Mouse (Mus musculus) heart, embryonic 14.5 days (tissue): ENCODE measurements around the gene Dok5. TPM values are rescaled to one million over a fixed set of nuclear protein-coding genes. Genes with fewer than 3 reads are reported as not detected.

Source experiments
- ATAC-seq: fragments of 200-750 bp; cut with Nextera tagmentation; 2 replicates; pipeline ENCODE4 v1.8.0; 2017; ENCODE audit warnings: low read depth, moderate TSS enrichment; ENCODE audit not compliant: insufficient number of reproducible peaks, insufficient read depth, low FRiP score
- H3K27ac ChIP-seq, 2 experiments: fragments of 200-500 bp in 1 of 2; fragments of 300-500 bp in 1 of 2; sonication (generic) in 1 of 2; replicated peaks in 1 of 2; 2 replicates each; pipeline ENCODE4 v1.5.1; 2012 to 2014; ENCODE audit warnings: low read depth in 2 of 2, low read length in 2 of 2, control low read depth in 1 of 2, mild to moderate bottlenecking in 1 of 2, mixed read lengths in 1 of 2; ENCODE audit not compliant: control insufficient read depth in 1 of 2, insufficient read depth in 1 of 2
- H3K27me3 ChIP-seq: fragments of 300-500 bp; sonication (generic); 2 replicates; pipeline ENCODE4 v1.6.1; 2014; ENCODE audit warnings: mild to moderate bottlenecking, low read length, control low read depth; ENCODE audit not compliant: control insufficient read depth, insufficient read depth
- H3K36me3 ChIP-seq: fragments of 300-500 bp; sonication (generic); 2 replicates; pipeline ENCODE4 v1.6.1; 2014; ENCODE audit warnings: mild to moderate bottlenecking, control low read depth, low read length, mixed read lengths; ENCODE audit not compliant: control insufficient read depth, insufficient read depth
- H3K4me1 ChIP-seq, 2 experiments: fragments of 200-500 bp in 1 of 2; fragments of 300-500 bp in 1 of 2; sonication (generic) in 1 of 2; 2 replicates each; pipeline ENCODE4 v1.6.1; 2012 to 2014; ENCODE audit warnings: low read length in 2 of 2, control low read depth in 1 of 2, mixed read lengths in 1 of 2; ENCODE audit not compliant: control insufficient read depth in 2 of 2, insufficient read depth in 2 of 2
- H3K4me2 ChIP-seq: fragments of 300-500 bp; sonication (generic); 2 replicates; pipeline ENCODE4 v1.6.1; 2014; ENCODE audit warnings: mild to moderate bottlenecking, low read length
- H3K4me3 ChIP-seq, 2 experiments: fragments of 200-500 bp in 1 of 2; fragments of 300-500 bp in 1 of 2; sonication (generic) in 1 of 2; 2 replicates each; pipeline ENCODE4 v1.5.1; 2012 to 2014; ENCODE audit warnings: low read length in 2 of 2, mild to moderate bottlenecking in 2 of 2, control low read depth in 1 of 2, low read depth in 1 of 2, moderate library complexity in 1 of 2; ENCODE audit not compliant: control insufficient read depth in 1 of 2, insufficient read depth in 1 of 2
- H3K9ac ChIP-seq: fragments of 300-500 bp; sonication (generic); 2 replicates; pipeline ENCODE4 v1.6.1; 2014; ENCODE audit warnings: mild to moderate bottlenecking, low read length
- H3K9me3 ChIP-seq: fragments of 300-500 bp; sonication (generic); 2 replicates; pipeline ENCODE4 v1.6.1; 2016; ENCODE audit warnings: low read length, control low read depth; ENCODE audit not compliant: control insufficient read depth
- WGBS: fragments of 180-500 bp; shearing (Covaris S2); extraction: QIAGEN DNeasy Blood & Tissue Kit; methylation state at CpG from one replicate; pipeline ENCODE4 v1.1.7; 2014; 5-methylcytosine and 5-hydroxymethylcytosine counted together
- polyA plus RNA-seq: library from polyadenylated mRNA; unstranded; fragments of >200 nt; fragmentation: Nextera tagmentation; extraction: Ambion mirVana; gene quantifications from 2 replicates; pipeline ENCODE4 v1.2.1, GENCODE M21; 2014

Dok5 gene
- polyA plus RNA-seq, 1 experiment from 2014 or later, result 4.4 TPM

DNA sequence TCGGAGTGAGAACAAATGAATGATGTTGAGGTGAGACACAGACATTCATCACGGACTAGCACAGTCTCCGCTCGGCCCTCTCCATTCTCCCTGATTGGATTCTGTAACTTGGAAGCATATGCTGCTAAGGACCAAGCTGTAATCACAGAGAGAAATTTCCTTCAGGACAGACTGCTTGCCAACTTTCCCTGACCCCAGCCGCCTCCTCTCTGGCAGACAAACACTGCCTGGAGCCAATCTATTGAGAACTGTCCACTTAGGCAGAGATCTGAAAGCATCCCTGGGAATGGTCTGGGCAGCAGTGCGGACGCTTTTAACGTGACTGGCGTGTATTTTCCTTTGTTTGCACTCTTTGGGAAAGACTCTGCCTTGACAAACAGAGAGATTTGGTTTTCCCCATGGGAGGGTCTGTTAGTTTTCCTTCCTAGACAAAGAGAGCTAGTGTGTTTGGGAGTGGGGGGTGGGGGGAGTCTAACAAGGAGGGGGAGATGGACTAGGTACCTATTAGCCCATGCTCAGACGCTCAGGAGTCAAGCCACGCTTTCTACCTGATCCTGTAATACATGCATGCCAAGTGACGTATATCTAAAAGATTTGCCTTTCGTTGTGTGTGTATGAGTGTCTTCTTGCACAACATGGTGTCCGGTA, 25.7 kb downstream of the Dok5 start:
- Histone ChIP-seq H3K4me2 (no peak overlapping the region), H3K27me3 (no peaks in the 10 kb centered on the region), H3K4me3 (no peak overlapping the region), H3K27ac (0 out of 4 replicates have a peak overlapping the region, but pooled peaks of 1 of the 2 experiments have one; percentile 14), H3K9ac (no peak overlapping the region), H3K36me3 (no peaks in the 10 kb centered on the region), H3K4me1 (peaks cover 11 to 13% of the 10 kb centered on the region in 2 experiments), H3K9me3 (no peaks in the 10 kb centered on the region)
- ATAC-seq, result no peak
- WGBS, result 64% methylated on average over 14 of the region's 14 CpGs

DNA sequence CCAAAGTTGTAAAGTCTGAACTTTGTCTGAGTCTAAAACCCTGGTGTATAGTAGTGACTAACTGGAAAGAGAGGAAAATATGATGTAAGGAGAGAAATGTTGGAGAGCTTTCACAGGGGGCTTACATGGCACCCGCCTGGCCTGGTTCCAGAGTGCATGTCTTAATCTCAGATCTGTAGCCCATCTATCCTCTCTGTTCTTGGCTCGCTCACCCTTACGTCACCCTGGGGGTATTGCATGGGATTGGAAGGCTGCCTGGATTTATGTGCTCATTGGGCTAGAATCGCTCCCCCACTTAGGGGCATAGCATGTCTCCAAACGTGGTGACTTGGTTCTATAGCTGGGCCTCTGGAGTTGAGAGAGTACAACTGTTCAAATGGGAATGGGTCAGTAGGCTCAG, 26.6 kb downstream of the Dok5 start:
- Histone ChIP-seq H3K36me3 (no peaks in the 10 kb centered on the region), H3K27ac (no peak overlapping the region), H3K4me1 (peaks cover 5 to 6% of the 10 kb centered on the region in 2 experiments; a peak in 2 of 4 replicates), H3K9me3 (no peaks in the 10 kb centered on the region), H3K4me2 (no peak overlapping the region), H3K27me3 (no peaks in the 10 kb centered on the region), H3K4me3 (no peak overlapping the region), H3K9ac (no peak overlapping the region)
- 85% methylated on average over 5 of the region's 5 CpGs for WGBS
- 0 out of 2 replicates have a peak, but pooled peaks have one; percentile 21 for ATAC-seq

DNA sequence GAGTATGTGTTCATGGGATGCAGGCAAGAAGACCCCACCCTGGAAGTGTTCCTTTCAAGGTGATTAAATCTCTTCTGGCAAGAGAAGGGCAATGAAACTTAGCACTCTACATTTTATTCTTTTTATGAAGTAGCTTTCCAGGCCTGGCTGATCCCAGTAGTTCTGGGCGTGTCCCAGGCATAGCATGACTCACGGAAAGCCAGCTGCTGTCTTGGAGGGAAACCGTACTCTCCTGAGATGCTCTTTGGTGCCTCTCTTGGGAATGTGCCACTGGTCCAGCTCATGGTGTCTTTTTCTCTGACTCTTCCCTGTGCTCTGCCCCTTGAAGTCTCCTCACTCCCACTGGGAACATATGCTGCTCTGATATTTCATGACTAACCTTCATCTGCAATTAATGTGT, 33.1 kb downstream of the Dok5 start:
- Histone ChIP-seq H3K4me1 (peaks cover 3 to 7% of the 10 kb centered on the region in 2 experiments), H3K27ac (no peak overlapping the region), H3K9me3 (no peaks in the 10 kb centered on the region), H3K36me3 (no peaks in the 10 kb centered on the region), H3K27me3 (no peaks in the 10 kb centered on the region), H3K9ac (no peak overlapping the region), H3K4me2 (no peak overlapping the region), H3K4me3 (no peak overlapping the region)
- WGBS, result 77% methylated on average over 3 of the region's 3 CpGs
- no peak for ATAC-seq

DNA sequence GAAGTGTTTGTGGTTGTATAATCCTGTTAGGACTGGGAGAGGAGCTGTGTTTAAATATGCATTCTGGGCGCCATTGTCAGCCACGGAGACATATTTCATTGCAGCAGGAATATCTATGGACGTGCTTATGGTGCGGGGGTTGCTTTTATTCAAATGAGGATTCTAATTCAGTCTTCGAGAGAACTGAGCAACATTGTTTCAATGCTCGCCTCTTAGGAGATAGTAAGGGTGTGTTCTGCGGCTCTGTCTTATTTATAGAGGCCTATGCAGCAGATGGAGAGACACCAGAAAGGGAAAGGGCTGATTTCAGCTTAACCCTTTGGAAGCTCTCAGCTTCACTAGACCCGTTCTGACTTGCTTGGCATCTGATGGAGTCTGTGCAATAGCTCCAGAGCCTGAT, 35.6 kb downstream of the Dok5 start:
- ATAC-seq, result no peak
- H3K27ac ChIP-seq, result no peak overlapping the region
- H3K9ac ChIP-seq, result no peak overlapping the region
- WGBS, result 27% methylated on average over 8 of the region's 8 CpGs
- no peaks in the 10 kb centered on the region for H3K9me3 ChIP-seq
- peak overlapping the region; percentile 27 for H3K4me2 ChIP-seq
- no peaks in the 10 kb centered on the region for H3K36me3 ChIP-seq
- H3K27me3 ChIP-seq, result no peaks in the 10 kb centered on the region
- H3K4me3 ChIP-seq, result no peak overlapping the region
- peaks cover 3 to 9% of the 10 kb centered on the region in 2 experiments; a peak in 3 of 4 replicates for H3K4me1 ChIP-seq

DNA sequence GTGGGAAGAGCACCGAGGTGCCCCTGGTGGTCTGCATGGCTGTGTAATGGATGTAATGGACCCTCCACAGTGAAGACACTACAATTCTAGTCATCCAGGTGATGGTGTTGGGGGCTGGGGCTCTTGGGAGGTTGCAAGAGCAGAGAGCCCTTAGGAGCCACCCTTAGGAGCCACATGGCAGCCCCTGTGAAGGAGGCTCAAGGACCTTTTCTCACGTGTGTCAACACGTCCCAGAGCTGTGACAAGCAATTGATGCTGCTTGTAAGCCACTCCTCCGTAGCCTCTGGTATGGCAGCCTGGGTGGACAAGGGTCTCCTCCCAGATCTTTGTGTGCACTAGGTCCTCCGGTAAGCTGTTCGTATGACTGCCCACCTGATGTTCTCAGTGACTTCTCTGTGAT, 37.1 kb downstream of the Dok5 start:
- Histone ChIP-seq H3K36me3 (no peaks in the 10 kb centered on the region), H3K4me3 (no peak overlapping the region), H3K27me3 (no peaks in the 10 kb centered on the region), H3K9ac (no peak overlapping the region), H3K4me2 (no peak overlapping the region), H3K4me1 (peaks cover 3 to 10% of the 10 kb centered on the region in 2 experiments; a peak in 3 of 4 replicates), H3K27ac (no peak overlapping the region), H3K9me3 (no peaks in the 10 kb centered on the region)
- 48% methylated on average over 6 of the region's 6 CpGs for WGBS
- no peak for ATAC-seq

DNA sequence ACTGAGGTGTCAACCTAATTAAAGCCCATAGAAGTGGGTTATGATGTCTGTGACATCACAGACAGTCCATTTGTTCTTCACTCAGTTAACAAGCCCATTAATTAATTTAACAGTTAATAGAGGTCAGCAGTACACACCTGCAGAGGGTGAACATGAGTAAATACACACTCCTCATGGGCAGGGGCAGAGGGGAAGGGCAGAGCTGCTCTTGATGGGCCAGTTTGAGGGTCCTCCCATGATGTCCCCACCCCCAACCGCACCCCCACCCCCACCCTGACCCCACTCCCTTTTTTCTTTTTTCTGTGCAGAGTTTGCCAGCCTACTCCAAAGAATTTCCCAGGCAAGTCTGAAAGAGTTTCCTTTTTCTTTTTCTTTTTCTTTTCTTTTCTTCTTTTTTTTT, 39.9 kb downstream of the Dok5 start:
- H3K4me2 ChIP-seq, result no peak overlapping the region
- no peaks in the 10 kb centered on the region for H3K27me3 ChIP-seq
- H3K9me3 ChIP-seq, result no peaks in the 10 kb centered on the region
- H3K9ac ChIP-seq, result no peak overlapping the region
- ATAC-seq, result no peak
- 27% methylated on average over 1 of the region's 1 CpGs for WGBS
- peaks cover 3 to 10% of the 10 kb centered on the region in 2 experiments; a peak in 3 of 4 replicates for H3K4me1 ChIP-seq
- no peaks in the 10 kb centered on the region for H3K36me3 ChIP-seq
- H3K27ac ChIP-seq, result no peak overlapping the region
- no peak overlapping the region for H3K4me3 ChIP-seq

DNA sequence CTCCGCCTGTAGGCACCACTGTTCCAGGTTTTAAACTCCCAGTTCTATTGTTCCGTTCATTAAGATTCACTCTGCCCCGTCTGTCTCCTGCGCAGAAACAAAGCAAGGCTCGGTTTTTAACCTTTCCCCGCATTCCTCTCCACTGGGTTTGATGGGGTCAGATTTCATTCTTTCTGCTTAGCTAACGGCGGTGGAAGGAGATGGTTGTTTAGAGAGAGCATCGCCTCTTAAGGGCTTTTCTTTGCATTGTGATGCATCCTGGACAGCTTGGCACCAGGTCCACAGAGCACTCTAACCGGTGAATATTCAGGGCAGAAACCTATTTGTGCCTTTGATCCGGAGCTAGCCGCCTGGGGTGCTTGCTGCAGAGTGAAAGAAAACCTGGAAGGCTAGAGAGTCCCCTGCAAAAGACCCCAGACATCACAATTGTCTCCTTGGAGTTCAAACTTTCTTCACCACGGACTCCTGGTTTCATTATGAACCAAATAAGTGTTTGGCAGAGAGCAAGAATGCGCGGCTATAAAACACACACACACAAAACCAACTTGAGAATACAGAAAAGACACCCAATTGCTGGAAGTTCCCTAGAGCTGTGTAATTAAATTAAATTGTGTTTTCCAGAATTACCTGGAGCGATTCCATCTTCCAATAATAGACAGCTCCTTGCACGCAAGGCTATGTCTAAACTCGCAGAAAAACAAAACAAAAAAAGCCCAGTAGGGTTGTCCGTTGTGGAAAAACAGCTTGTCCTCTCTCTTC, 40.7 kb downstream of the Dok5 start:
- no peaks in the 10 kb centered on the region for H3K27me3 ChIP-seq
- no peak overlapping the region for H3K4me3 ChIP-seq
- H3K27ac ChIP-seq, result no peak overlapping the region
- no peak overlapping the region for H3K9ac ChIP-seq
- WGBS, result 21% methylated on average over 19 of the region's 19 CpGs
- no peak for ATAC-seq
- no peaks in the 10 kb centered on the region for H3K9me3 ChIP-seq
- H3K4me2 ChIP-seq, result peak overlapping the region; percentile 42
- H3K36me3 ChIP-seq, result no peaks in the 10 kb centered on the region
- peaks cover 3 to 10% of the 10 kb centered on the region in 2 experiments; a peak in 2 of 4 replicates for H3K4me1 ChIP-seq
